Mouse (Mus musculus): ENCODE results near the gene Gltp. TPM values are rescaled to one million over a fixed set of nuclear protein-coding genes. Genes with fewer than 3 reads are reported as not detected.

The Gltp gene
- total and polyA plus RNA-seq, 3 experiments: 23.8 to 90.4 (median 25.5) TPM

DNA sequence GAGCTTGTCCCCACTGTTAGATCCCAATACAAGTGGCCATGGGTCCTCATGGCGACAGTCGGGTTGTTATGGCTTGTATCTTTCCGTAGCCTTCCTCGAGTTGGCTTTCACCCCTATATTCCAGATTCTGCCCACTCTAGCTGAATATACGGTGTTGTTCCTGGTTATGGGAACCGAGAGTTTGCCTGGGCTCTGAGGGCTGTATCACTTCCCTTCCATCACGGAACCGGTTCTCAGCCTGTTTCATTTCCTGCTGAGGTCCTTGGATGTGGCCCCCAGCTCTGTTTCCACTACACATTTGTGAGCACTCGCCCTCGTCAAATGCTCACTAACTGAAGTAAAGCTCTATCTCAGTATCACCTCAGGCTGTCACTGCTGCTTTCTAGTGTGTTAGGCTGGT lies 31.2 kb upstream of the Gltp start (continued):
- no peak for TF ChIP-seq CHD1 (IDR thresholded peaks at IDR 0.05; ENCODE audit: low read depth, low read length)
- TF ChIP-seq MXI1 (IDR thresholded peaks at IDR 0.05; ENCODE audit: low read depth, low read length): no peak
- TF ChIP-seq JUND (conservative IDR thresholded peaks at IDR 0.05; ENCODE audit: low read depth, low read length): no peak
- TF ChIP-seq CHD2 (IDR thresholded peaks at IDR 0.05; ENCODE audit: low read length): no peak
- TF ChIP-seq TBP (conservative IDR thresholded peaks at IDR 0.05; ENCODE audit: low read depth, low read length): no peak
- no peak for TF ChIP-seq NRF1 (IDR thresholded peaks at IDR 0.05; ENCODE audit: low read depth, low read length)
- no peak for TF ChIP-seq JUN (IDR thresholded peaks at IDR 0.05; ENCODE audit: insufficient read depth, low read depth, low read length)

DNA sequence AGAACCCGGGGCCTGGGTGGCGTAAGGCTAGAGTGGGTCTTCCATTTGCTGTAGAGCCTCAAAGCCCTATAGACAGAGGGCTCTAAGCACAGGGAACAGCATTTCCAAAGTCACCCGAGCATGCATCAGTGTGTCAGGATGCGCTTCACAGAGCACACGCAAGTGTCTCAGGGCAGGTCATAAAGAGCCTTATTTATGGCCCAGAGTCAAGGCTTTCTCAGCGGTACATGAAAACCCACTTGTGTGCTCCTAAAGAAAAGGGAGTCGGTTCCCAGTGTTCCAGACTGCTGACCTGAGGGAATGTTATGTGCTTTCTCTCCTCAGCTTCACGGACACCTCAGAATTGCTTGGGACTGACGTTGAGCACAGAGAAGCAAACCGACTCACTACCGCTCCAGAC lies 30.0 kb upstream of the Gltp start:
- no peak overlapping the region for H3K4me2 ChIP-seq (ENCODE audit: insufficient read depth, low read depth, poor library complexity, severe bottlenecking)
- H3K36me3 ChIP-seq (replicated peaks in 1 of 2; ENCODE audit: control insufficient read depth in 1 of 2, insufficient read depth in 1 of 2, low read length in 1 of 2): peaks cover 66 to 93% of the 10 kb centered on the region in 2 experiments
- no peaks in the 10 kb centered on the region for H3K27me3 ChIP-seq (replicated peaks)
- in situ Hi-C loops (cut with MboI; ENCODE audit: low pct_ligation_motif_present, low pct_unique_long_range_greater_than_20kb, low sequenced_read_pairs) (loop anchor here (5.0 to 25.0 kb wide), 2 partner anchors 92 to 192 kb away; partner anchors contain the start of gene Oasl1), dilution Hi-C loops (cut with MboI; ENCODE audit: extremely low pct_ligation_motif_present, extremely low pct_unique_long_range_greater_than_20kb, low sequenced_read_pairs) (no loop called here)
- TF ChIP-seq POLR2A (IDR thresholded peaks at IDR 0.05; ENCODE audit: low read depth, low read length) (no peak), USF1 (IDR thresholded peaks at IDR 0.05; ENCODE audit: low read depth, low read length) (no peak), ZKSCAN1 (IDR thresholded peaks at IDR 0.05; ENCODE audit: borderline replicate concordance, low read depth, low read length) (no peak)
- H3K4me1 ChIP-seq (ENCODE audit: control insufficient read depth in 1 of 2, insufficient read depth in 2 of 2): peaks cover 16 to 26% of the 10 kb centered on the region in 2 experiments
- no peak for DNase-seq (ENCODE audit: extremely low read depth)
- no peak overlapping the region; the same call in 1 of the 2 replicates for H3K27ac ChIP-seq (ENCODE audit: insufficient read depth, low read depth)
- H3K9ac ChIP-seq (ENCODE audit: insufficient read depth, low read depth): no peak overlapping the region
- H3K4me3 ChIP-seq (replicated peaks in 1 of 3; ENCODE audit: low read depth in 2 of 3, low read length in 2 of 3, poor library complexity in 1 of 3): no peak overlapping the region
- H3K79me2 ChIP-seq (replicated peaks; ENCODE audit: control insufficient read depth, extremely low read depth, insufficient read depth, poor library complexity, severe bottlenecking): no peaks in the 10 kb centered on the region
- H3K9me3 ChIP-seq (replicated peaks; ENCODE audit: low read length): peaks cover 8% of the 10 kb centered on the region

DNA sequence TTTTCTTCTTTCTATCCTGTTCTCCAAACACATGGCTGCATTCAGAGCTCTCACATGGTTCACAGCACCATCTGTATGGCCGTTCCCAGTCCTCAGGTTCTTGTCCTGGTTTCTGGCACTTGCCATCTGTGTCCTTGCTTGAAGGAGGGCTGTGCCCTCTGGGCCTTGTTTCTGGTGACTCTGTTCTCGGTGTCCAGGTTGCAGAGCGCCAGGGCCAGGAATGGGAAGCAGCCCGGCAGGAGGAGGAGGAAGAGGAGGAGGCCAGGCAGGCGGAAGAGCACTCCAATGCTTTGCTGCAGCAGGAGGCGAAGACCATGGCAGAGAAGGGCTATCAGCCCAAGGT lies 29.1 kb upstream of the Gltp start:
- H3K4me1 ChIP-seq (ENCODE audit: control insufficient read depth in 1 of 2, insufficient read depth in 2 of 2): peaks cover 16 to 26% of the 10 kb centered on the region in 2 experiments
- TF ChIP-seq MAFK (IDR thresholded peaks at IDR 0.05; ENCODE audit: insufficient replicate concordance, low read length) (no peak), ZKSCAN1 (IDR thresholded peaks at IDR 0.05; ENCODE audit: borderline replicate concordance, low read depth, low read length) (no peak), ZMIZ1 (IDR thresholded peaks at IDR 0.05; ENCODE audit: low read depth, low read length) (no peak), NRF1 (IDR thresholded peaks at IDR 0.05; ENCODE audit: low read depth, low read length) (no peak), TCF12 (IDR thresholded peaks at IDR 0.05; ENCODE audit: low read depth, low read length) (no peak), RCOR1 (conservative IDR thresholded peaks at IDR 0.05; ENCODE audit: low read depth, low read length) (no peak), MXI1 (IDR thresholded peaks at IDR 0.05; ENCODE audit: low read depth, low read length) (no peak), MYC (IDR thresholded peaks at IDR 0.05; ENCODE audit: low read depth, low read length) (no peak), POLR2A (IDR thresholded peaks at IDR 0.05; ENCODE audit: low read depth, low read length) (no peak), ZC3H11A (IDR thresholded peaks at IDR 0.05; ENCODE audit: low read depth, low read length) (no peak), UBTF (IDR thresholded peaks at IDR 0.05; ENCODE audit: low read depth, low read length) (no peak), POLR2AphosphoS2 (IDR thresholded peaks at IDR 0.05; ENCODE audit: low read depth, low read length) (no peak), RAD21 (IDR thresholded peaks at IDR 0.05; ENCODE audit: low read depth, low read length) (no peak), HCFC1 (IDR thresholded peaks at IDR 0.05; ENCODE audit: low read depth, low read length) (no peak), BHLHE40 (IDR thresholded peaks at IDR 0.05; ENCODE audit: low read depth, low read length) (no peak), JUND (conservative IDR thresholded peaks at IDR 0.05; ENCODE audit: low read depth, low read length) (no peak), USF1 (IDR thresholded peaks at IDR 0.05; ENCODE audit: low read depth, low read length) (no peak)
- in situ Hi-C loops (cut with MboI; ENCODE audit: low pct_ligation_motif_present, low pct_unique_long_range_greater_than_20kb, low sequenced_read_pairs) (loop anchor here (5.0 to 25.0 kb wide), 2 partner anchors 92 to 192 kb away; partner anchors contain the start of gene Oasl1), dilution Hi-C loops (cut with MboI; ENCODE audit: extremely low pct_ligation_motif_present, extremely low pct_unique_long_range_greater_than_20kb, low sequenced_read_pairs) (no loop called here)
- no peak overlapping the region for H3K27ac ChIP-seq (ENCODE audit: insufficient read depth, low read depth)
- no peak overlapping the region for H3K4me3 ChIP-seq (replicated peaks in 1 of 3; ENCODE audit: low read depth in 2 of 3, low read length in 2 of 3, poor library complexity in 1 of 3)
- no peak overlapping the region for H3K9ac ChIP-seq (ENCODE audit: insufficient read depth, low read depth)
- H3K27me3 ChIP-seq (replicated peaks): no peaks in the 10 kb centered on the region
- no peaks in the 10 kb centered on the region for H3K79me2 ChIP-seq (replicated peaks; ENCODE audit: control insufficient read depth, extremely low read depth, insufficient read depth, poor library complexity, severe bottlenecking)
- peaks cover 67 to 93% of the 10 kb centered on the region in 2 experiments for H3K36me3 ChIP-seq (replicated peaks in 1 of 2; ENCODE audit: control insufficient read depth in 1 of 2, insufficient read depth in 1 of 2, low read length in 1 of 2)
- no peak for DNase-seq (ENCODE audit: extremely low read depth)
- peaks cover 8% of the 10 kb centered on the region for H3K9me3 ChIP-seq (replicated peaks; ENCODE audit: low read length)
- no peak overlapping the region for H3K4me2 ChIP-seq (ENCODE audit: insufficient read depth, low read depth, poor library complexity, severe bottlenecking)

Data from CH12.LX (cell line).